Mouse (Mus musculus) lung, adult 2 months (tissue): Measurements from ENCODE around the gene Sertad3. TPM values are rescaled to one million over a fixed set of nuclear protein-coding genes. Genes with fewer than 3 reads are reported as not detected.

ENCODE experiments used
- DNase-seq: peaks from one replicate; pipeline ENCODE4 v3.0.0; 2022
- H3K4me1 ChIP-seq: fragments of 200-500 bp; 2 replicates; pipeline ENCODE4 v1.6.1; 2011; ENCODE audit warnings: low read length; ENCODE audit not compliant: control insufficient read depth, insufficient read depth
- H3K4me3 ChIP-seq: fragments of 200-500 bp; replicated peaks from 2 replicates; pipeline ENCODE3; 2011; ENCODE audit warnings: low read depth, mild to moderate bottlenecking, control low read depth, low read length; ENCODE audit errors: extremely low read depth
- CTCF ChIP-seq: fragments of 200-500 bp; IDR thresholded peaks from 2 replicates; pipeline ENCODE4 v1.5.1; 2011; ENCODE audit warnings: mild to moderate bottlenecking, low read length, control low read depth; ENCODE audit not compliant: insufficient read depth
- POLR2A ChIP-seq: fragments of 200-500 bp; IDR thresholded peaks from 2 replicates; pipeline ENCODE4 v1.6.1; 2011; ENCODE audit warnings: low read depth, mild to moderate bottlenecking, control low read depth, low read length, borderline replicate concordance; ENCODE audit errors: extremely low read depth
- WGBS: fragments of 180-500 bp; shearing (Covaris S2); methylation state at CpG from one replicate; pipeline ENCODE4 v1.1.7; 2018; 5-methylcytosine and 5-hydroxymethylcytosine counted together
- polyA plus RNA-seq: library from polyadenylated mRNA; depleted of rRNA; stranded (reverse); fragments of >200 nt; gene quantifications from 2 replicates; pipeline ENCODE4 v1.2.3, GENCODE M21; 2012

Gene Sertad3
- polyA plus RNA-seq, 1 experiment, result 10.2 TPM

- WGBS, result 92% methylated on average over 14 of the region's 14 CpGs
Measured at GRCm38 (mm10) chr7:27476098-27476635, 2.6 kb downstream of the Sertad3 start.

GRCm38 (mm10) chr7:27478561-27478960 is 5.0 kb downstream of the Sertad3 start:
- 66% methylated on average over 7 of the region's 7 CpGs for WGBS
- no peak for DNase-seq
- Histone ChIP-seq H3K4me1 (no peaks in the 10 kb centered on the region), H3K4me3 (no peak overlapping the region)
- TF ChIP-seq CTCF, result no peak
- no peak for TF ChIP-seq POLR2A

More at GRCm38 (mm10) chr7:27476098-27476635, 2.6 kb downstream of the Sertad3 start:
- H3K4me1 ChIP-seq, result no peaks in the 10 kb centered on the region
- DNase-seq, result no peak
- TF ChIP-seq POLR2A, result no peak
- no peak for TF ChIP-seq CTCF
- H3K4me3 ChIP-seq, result no peak overlapping the region

GRCm38 (mm10) chr7:27479750-27480149 is 6.2 kb downstream of the Sertad3 start:
- no peak for DNase-seq
- Histone ChIP-seq H3K4me1 (no peaks in the 10 kb centered on the region), H3K4me3 (no peak overlapping the region)
- no peak for TF ChIP-seq CTCF
- no peak for TF ChIP-seq POLR2A
- WGBS, result 84% methylated on average over 1 of the region's 1 CpGs

- Histone ChIP-seq H3K4me3 (no peak overlapping the region), H3K4me1 (no peaks in the 10 kb centered on the region)
- TF ChIP-seq POLR2A (no peak), CTCF (no peak)
- WGBS, result 60% methylated on average over 3 of the region's 3 CpGs
- DNase-seq, result no peak
Measured at GRCm38 (mm10) chr7:27480506-27480905, 6.9 kb downstream of the Sertad3 start.

- DNase-seq, result no peak
- TF ChIP-seq CTCF (no peak), POLR2A (no peak)
- Histone ChIP-seq H3K4me3 (peak overlapping the region; percentile 9), H3K4me1 (no peaks in the 10 kb centered on the region)
- WGBS, result 15% methylated on average over 11 of the region's 11 CpGs
Measured at GRCm38 (mm10) chr7:27480927-27481626, 7.5 kb downstream of the Sertad3 start.

GRCm38 (mm10) chr7:27481627-27481969 is 8.0 kb downstream of the Sertad3 start:
- WGBS, result 0% methylated on average over 12 of the region's 12 CpGs
- Histone ChIP-seq H3K4me1 (no peaks in the 10 kb centered on the region), H3K4me3 (peak overlapping the region; percentile 44)
- TF ChIP-seq POLR2A (peak; percentile 62; the same call in 1 of the 2 replicates), CTCF (no peak)
- peak; percentile 86 for DNase-seq

GRCm38 (mm10) chr7:27483860-27484259 is 10.3 kb downstream of the Sertad3 start:
- no peak overlapping the region for H3K4me3 ChIP-seq
- H3K4me1 ChIP-seq, result peaks cover 4% of the 10 kb centered on the region; the same call in 1 of the 2 replicates
- TF ChIP-seq POLR2A, result no peak
- no peak for TF ChIP-seq CTCF
- DNase-seq, result no peak
- 77% methylated on average over 4 of the region's 4 CpGs for WGBS

GRCm38 (mm10) chr7:27486102-27486769 is 12.7 kb downstream of the Sertad3 start:
- Histone ChIP-seq H3K4me3 (peak overlapping the region; percentile 83), H3K4me1 (peaks cover 13% of the 10 kb centered on the region)
- TF ChIP-seq CTCF (no peak), POLR2A (no peak)
- DNase-seq, result peak; percentile 43
- under 1% methylated on average over 13 of the region's 13 CpGs for WGBS

GRCm38 (mm10) chr7:27486770-27487697 is 13.5 kb downstream of the Sertad3 start, which contains the start of gene Sertad1:
TSS of gene Sertad1 (plus strand) at chr7:27486910.
- H3K4me1 ChIP-seq, result peaks cover 19% of the 10 kb centered on the region
- TF ChIP-seq CTCF, result no peak
- peak; percentile 100 for TF ChIP-seq POLR2A
- peak within 1 kb of the TSS; percentile 83 for H3K4me3 ChIP-seq
- DNase-seq, result peak; percentile 100
- WGBS, result under 1% methylated on average over 80 of the region's 80 CpGs
